Mouse (Mus musculus) T-helper 1 cell (primary cell): ENCODE data around the gene Prdm11.

Source experiments
- in situ Hi-C: fragments of 300-600 bp; cut with MboI, MseI; formaldehyde crosslinking; loops from one replicate; pipeline ENCODE4 v1.15.1; 2025; ENCODE audit warnings: high pct_unique_total_duplicates

Prdm11 gene

GRCm38 (mm10) chr2:93045818-93046508 lies at the start of gene Prdm11:
Gene Prdm11, minus strand, starts transcription at chr2:93046167.
- in situ Hi-C loops, result loop anchor here (10.0 kb wide), 1 partner anchor 1359 kb away; the partner anchor contains the start of gene Ttc17

GRCm38 (mm10) chr2:93092347-93092746 lies 46.4 kb upstream of the Prdm11 start:
- in situ Hi-C loops, result no loop called here

DNA sequence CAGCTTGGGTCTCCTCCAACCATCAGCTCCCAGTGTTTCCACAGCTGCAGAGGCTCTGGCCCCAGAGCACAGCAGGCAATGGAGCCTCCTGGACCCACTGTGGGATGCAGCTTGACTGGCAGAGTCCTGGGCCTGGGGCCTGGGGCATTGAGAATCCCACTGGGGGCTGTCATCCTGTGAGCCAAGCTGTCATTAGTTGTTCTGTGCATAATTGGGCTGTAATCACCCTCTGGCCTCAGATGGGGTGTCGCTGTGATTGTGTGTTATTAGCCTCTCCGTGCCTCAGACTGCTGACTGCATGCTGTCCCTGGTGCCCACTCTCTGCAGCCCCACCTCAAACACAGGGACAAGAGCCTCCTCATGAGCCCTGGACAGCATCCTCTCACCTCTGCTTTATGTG lies 45.7 kb upstream of the Prdm11 start:
- in situ Hi-C loops, result no loop called here

DNA sequence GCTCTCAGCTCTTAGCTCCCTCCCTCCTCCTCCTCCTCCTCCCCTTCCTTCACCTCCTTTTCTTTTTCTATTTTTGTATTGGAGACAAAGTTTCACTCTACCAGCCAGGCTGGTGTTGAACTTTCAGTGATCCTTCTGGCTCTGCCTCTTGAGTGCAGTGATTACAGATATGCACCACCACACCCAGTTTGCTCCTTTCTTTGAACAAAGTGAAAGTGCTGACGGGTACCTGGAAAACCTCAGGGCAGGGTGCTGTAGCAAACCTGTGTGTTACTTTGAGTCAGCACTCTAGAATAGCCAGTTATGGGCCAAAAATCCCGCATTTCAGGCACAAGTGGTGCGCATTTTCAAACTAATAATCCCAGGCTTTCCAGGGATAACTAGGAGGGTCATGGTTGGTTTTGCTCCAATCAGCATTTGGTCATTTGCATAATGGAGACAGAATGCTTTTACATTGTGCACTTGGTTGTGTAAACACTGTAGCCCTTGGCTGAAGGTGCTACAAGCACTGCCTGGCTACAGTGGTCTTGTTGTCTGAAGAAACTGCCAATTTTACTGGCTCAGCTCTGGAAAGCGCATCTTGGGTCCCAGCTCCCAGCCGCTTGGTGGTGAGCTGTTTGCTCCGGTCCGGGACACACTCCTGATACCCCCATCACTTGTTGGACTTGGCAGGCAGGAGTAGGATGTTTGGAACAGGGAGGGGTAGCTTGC lies 43.6 kb upstream of the Prdm11 start:
- in situ Hi-C loops, result no loop called here

- in situ Hi-C loops, result no loop called here
Measured at GRCm38 (mm10) chr2:93088006-93088405, 42.0 kb upstream of the Prdm11 start.

DNA sequence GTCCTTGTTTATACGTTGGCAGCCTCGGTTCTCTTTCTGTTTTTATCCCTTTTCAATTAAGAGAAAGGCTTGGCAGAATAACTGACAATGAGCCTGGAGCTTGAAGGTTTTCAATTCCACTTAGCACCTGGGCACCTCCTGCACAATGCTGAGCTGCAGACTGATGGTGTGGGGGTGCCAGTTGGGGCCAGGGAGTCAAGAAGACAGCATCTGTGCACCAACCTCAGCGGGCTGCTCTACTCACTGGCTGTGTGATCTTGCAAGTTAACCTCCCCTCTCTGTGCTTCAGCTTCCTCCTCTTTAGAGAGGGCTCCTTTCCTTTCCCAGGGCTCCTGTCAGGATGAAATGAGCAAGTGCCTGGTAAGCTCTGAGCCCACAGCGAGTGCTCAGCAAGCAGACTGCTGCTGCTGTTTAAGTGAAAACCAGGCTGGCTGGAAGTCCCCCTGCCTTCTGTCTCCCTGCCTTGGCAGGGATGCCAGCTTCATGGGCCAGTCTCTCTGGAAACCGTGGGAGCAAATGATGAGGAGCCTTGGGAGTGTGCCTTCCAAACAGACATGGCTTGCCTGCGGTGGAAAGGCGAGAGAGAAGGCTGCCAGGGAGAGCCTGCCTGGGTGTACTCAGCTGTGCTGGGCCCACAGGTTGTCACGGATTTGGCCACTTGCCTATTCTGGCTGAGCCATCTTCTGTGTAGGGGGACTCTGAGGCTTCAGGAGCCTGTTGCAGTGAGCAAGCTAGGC lies 39.5 kb upstream of the Prdm11 start:
- in situ Hi-C loops, result no loop called here

- in situ Hi-C loops, result no loop called here
Measured at GRCm38 (mm10) chr2:93084481-93084880, 38.5 kb upstream of the Prdm11 start.

GRCm38 (mm10) chr2:93083317-93083716 lies 37.4 kb upstream of the Prdm11 start:
- in situ Hi-C loops, result no loop called here

DNA sequence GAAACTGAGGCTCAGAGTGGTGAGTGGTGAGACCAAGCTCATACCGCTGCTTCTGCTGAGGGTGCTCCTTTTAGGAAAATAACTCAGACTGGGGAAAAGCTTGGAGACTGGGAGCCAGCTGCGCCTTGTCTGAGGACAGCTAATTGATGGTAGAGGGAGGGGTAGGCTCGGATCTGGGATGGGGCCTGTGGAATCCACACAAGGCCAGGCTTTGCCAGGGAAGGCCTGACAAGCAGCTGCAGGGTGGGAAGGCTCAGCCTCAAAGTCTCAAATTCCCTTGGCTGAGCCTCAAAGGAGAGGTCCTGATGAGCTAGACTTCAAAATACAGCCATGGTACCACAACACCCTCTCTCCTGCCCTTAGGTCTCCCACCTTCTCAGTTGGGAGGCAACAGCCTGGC lies 36.9 kb upstream of the Prdm11 start:
- in situ Hi-C loops, result no loop called here

GRCm38 (mm10) chr2:93080871-93081608 lies 35.1 kb upstream of the Prdm11 start:
- in situ Hi-C loops, result no loop called here

GRCm38 (mm10) chr2:93079394-93079793 lies 33.4 kb upstream of the Prdm11 start:
- in situ Hi-C loops, result no loop called here

DNA sequence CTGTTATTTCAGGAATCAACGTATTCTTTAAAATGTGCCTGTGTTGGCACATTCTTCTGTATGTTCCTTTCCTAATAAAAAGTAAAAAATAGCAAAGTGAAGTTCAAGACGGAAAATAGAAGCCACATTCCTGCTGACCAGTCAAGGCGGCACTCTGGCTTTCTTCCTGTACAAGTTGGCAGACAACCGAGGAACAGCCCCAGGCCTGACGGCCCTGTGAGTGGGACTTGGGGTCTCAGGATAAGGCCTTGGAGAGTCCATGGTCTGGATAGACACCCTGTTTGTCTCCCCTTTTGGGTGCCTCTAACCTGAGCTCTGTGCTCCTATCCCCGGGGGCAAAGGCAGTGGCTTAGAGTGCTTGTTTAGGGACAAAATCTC lies 30.6 kb upstream of the Prdm11 start:
- in situ Hi-C loops, result no loop called here

GRCm38 (mm10) chr2:93075738-93076577 lies 30.0 kb upstream of the Prdm11 start:
- in situ Hi-C loops, result no loop called here

- in situ Hi-C loops, result no loop called here
Measured at GRCm38 (mm10) chr2:93071656-93072055, 25.7 kb upstream of the Prdm11 start.

- in situ Hi-C loops, result loop anchor here (5.0 kb wide), 1 partner anchor 182 kb away; no protein-coding TSS in a partner anchor
Measured at GRCm38 (mm10) chr2:93068942-93069341, 23.0 kb upstream of the Prdm11 start.

DNA sequence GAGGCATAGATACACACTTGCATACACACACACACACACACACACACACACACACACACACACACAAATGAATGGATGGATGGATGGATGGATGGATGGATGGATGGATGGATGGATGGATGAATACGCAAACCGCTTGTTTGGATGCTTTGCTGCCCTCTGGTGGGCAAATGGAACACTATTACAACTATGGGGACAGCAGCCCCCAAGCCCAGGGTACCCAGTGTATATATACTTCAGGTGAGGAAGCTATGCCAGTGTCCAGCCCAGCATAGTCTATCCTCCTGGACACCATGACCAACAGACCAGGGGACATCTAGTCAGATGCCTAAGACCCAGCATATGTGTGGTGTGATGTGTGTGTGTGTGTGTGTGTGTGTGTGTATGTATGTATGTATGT lies 17.4 kb upstream of the Prdm11 start:
- in situ Hi-C loops, result no loop called here

DNA sequence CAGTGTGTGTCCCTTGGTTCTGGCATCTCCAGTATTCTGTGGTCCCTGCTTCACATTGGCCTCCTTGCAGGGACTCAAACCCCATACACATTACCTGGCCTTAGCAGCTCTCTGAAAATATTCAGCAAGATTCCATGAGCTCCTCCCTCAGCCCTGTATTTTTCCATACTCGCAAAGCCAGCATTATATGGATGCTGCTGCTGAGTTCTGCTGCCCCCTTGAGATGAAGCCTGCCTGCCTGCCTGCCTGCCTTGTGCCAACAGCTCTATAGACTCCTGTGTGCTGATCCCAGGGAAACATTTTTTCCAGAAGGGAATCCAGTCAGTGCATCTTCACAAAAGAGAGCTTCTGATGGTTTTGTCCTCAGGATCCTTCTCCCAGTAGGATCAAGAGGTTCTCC lies 5.9 kb upstream of the Prdm11 start:
- in situ Hi-C loops, result no loop called here

DNA sequence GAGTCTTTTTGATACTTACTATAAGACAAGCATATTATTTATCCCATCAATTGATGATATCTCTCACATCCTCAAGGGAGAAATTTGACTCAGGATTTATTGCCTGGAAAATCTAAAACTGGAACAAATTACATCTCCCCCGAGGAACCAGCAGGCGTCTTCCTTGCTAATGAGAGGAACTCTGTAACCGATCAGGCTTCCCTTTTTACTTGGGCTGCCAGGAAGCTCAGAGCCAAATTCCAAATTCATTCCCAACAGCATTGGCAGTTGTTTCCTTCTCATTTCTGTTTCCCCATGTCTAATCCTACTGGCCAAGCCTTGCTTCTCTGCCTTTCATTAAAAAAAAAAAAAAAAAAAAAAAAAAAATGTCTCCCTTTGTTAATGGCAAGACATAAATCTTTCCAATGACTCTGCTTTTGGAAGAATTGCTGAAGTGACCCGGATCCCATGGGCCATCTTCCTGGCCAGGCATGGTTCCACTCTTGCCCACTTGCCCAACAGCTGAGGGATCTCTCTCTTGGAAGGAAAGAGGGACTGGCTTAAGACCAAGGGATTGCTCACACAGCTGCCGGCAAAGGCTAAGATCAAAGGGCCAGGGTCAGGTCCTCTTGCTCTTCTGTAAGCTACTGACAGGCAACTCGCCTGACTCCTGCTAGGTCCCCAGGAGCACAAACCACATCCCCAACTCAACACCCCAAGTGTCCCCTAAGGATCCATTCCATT lies 2.8 kb upstream of the Prdm11 start:
- in situ Hi-C loops, result loop anchor here (10.0 kb wide), 1 partner anchor 1356 kb away; the partner anchor contains the start of gene Ttc17

GRCm38 (mm10) chr2:93047491-93048050 lies 1.6 kb upstream of the Prdm11 start:
- in situ Hi-C loops, result loop anchor here (10.0 kb wide), 1 partner anchor 1357 kb away; the partner anchor contains the start of gene Ttc17

GRCm38 (mm10) chr2:93047036-93047435 lies 1.1 kb upstream of the Prdm11 start:
- in situ Hi-C loops, result loop anchor here (10.0 kb wide), 1 partner anchor 1358 kb away; the partner anchor contains the start of gene Ttc17
